Mouse (Mus musculus) ovary, postnatal 10 days (tissue): Measurements from ENCODE around the gene Tns4.

ENCODE experiments used
- DNase-seq: peaks from one replicate; pipeline ENCODE4 v3.0.0; 2022; ENCODE audit warnings: low spot score

Gene Tns4

GRCm38 (mm10) chr11:99091666-99092065 is 2.6 kb upstream of the Tns4 start:
- DNase-seq, result no peak

GRCm38 (mm10) chr11:99090391-99090790 is 1.3 kb upstream of the Tns4 start:
- DNase-seq, result no peak

- DNase-seq, result no peak
Observed at GRCm38 (mm10) chr11:99088486-99088885, 620 bp downstream of the Tns4 start.

DNA sequence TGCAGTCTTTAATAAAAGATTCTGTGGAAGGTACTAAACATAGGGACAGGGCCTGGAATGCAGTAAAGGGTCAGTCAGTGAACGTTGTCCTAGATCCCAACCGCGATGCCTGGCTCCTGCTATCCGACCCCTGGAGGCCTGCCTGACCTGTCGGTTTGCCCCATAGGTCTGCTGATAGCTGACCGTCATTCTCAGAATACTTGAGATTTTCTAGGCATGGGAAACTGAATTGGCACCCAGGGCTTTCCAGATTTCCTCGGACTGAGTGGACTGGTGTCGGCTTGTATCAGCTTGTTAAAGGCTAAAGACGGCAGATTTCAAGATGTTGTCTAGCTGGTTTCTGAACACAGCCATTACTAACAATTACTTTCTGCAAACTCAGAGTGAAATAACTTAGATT is 4.7 kb downstream of the Tns4 start:
- DNase-seq, result no peak

DNA sequence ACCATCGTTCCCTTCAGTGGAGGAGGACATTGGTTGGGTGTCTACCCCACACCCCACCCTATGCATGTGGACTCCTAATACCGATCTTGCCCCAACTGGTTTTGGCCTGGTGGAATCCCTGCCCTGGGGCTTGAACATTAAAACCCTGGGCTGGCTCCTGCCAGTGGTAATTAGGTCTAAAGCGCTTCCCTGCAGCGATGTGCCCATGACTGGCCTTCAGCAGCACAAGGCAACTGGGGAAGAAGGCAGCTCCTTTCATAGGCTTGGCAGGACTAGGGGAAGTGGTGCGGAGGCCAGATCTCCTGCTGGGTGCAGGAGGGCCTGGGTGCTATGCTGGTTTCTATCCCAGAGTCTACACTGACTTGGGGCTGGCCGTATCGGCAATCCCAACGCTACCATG is 5.6 kb downstream of the Tns4 start:
- no peak for DNase-seq

- no peak for DNase-seq
Observed at GRCm38 (mm10) chr11:99082098-99082497, 7.0 kb downstream of the Tns4 start.

- DNase-seq, result no peak
Observed at GRCm38 (mm10) chr11:99081566-99081965, 7.5 kb downstream of the Tns4 start.

DNA sequence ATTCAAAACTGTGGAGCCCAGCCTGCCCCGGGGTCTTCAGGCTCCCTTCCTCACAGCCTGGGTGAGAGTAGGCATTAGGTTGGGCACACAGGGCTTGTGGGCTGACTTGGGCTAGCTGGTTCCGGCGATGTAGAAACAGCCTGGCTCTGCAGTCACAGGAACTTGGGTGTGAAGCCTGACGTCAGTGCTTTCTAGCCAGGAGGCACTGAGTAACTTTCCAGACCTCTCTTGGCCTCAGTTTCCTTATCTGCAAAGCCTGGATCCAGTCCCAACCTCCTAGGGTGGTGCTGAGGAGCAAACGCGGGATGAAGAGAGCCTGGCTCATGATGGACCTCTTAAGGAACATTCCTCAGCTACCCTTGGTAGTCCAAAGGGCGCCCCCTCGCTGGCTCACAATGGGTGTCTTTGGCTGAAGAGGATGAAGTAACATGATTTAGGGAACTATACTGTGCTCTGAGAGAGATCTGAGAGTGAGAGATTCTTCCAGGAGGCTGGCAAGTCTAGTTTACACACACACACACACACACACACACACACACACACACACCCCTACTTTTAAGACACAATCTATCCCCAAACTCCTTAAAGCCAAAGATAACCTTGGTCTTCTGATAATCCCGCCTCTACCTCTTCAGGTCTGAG is 8.1 kb downstream of the Tns4 start:
- no peak for DNase-seq

DNA sequence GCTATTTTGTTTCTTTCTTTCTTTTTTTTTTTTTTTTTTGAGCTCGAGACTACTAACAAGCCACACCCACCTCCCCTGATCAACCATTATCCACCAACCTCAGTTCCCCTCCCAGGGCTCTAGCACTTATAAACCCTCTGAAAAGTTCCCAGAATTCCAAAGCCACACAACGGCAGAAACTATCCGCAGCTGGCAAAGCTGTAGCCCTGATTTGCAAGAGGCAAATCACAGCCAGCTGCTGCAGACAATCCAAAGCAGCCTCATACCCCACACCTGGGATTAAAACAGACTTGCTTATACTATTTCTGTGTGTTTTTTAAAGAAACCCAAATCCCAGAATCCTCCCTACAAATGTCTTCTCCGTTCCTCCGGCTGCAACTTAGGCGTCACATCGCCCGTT is 11.2 kb downstream of the Tns4 start:
- no peak for DNase-seq

DNA sequence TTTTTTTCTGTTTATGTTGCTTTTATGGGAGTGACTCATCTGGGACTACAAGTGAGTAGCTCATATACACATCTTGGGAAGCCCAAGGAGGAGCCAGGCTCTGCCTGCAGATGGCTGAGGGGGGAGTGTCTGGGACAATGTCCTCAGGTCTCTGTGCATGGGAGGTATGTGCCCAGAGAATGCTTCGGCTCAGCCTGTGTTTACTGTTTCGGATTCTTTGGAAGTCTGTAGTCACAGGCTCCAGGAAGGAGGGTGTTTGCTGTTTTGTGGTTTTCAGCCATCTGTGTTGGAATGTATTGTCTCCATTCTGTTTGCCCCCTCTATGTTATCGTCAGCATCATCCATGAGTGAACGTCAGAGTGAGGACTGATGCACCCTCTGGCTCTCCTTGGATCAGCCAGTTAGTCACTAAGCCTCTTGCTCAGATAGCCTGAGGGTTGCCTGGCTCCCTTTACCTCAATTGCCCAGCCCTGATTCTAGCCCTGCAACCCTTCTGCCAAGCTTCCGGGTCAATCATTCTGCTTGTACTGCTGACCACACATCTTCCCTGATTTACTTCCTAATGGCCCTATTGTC is 12.3 kb downstream of the Tns4 start:
- no peak for DNase-seq

DNA sequence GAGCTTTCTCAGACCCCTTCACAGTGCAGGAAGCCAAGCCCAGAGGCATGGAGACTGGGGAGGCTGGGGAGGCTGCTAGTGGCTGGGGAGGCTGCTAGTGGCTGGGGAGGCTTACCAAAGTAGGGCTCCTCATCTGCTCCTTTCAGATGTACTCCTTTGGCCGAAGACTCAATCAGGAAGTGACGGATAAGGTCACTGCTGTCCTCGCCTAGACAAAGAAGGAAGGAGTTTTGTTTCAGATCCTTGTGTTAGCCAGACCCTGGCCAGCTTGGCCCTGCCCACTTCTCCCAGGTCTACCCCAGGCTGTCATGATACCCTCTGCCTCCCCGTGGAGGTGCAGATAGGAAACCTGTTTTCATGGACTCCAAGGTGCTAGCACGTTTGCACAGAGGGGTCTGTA is 15.3 kb downstream of the Tns4 start:
- no peak for DNase-seq

GRCm38 (mm10) chr11:99071866-99072265 is 17.2 kb downstream of the Tns4 start:
- no peak for DNase-seq

GRCm38 (mm10) chr11:99068455-99068854 is 20.7 kb downstream of the Tns4 start:
- no peak for DNase-seq

GRCm38 (mm10) chr11:99067591-99067990 is 21.5 kb downstream of the Tns4 start:
- no peak for DNase-seq

DNA sequence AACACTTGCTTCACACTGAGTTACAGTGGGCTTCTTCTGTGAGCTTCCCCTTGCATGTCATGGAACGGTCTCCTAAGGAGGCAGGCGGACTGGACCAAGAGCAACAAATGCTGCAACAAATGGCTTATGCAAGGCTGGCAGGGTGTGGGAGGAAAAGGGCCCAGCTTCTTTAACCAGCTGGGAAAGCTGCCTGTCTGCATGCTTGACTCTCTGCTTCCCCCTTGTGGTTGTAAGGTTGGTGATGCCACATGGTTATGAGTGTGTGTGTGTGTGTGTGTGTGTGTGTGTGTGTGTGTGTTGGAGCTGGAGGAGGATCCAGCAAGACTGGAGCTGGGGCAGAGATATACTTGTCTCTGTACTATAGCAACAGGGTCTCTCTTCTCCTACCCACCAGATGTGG is 23.1 kb downstream of the Tns4 start:
- no peak for DNase-seq

- no peak for DNase-seq
Observed at GRCm38 (mm10) chr11:99065353-99065752, 23.8 kb downstream of the Tns4 start.

DNA sequence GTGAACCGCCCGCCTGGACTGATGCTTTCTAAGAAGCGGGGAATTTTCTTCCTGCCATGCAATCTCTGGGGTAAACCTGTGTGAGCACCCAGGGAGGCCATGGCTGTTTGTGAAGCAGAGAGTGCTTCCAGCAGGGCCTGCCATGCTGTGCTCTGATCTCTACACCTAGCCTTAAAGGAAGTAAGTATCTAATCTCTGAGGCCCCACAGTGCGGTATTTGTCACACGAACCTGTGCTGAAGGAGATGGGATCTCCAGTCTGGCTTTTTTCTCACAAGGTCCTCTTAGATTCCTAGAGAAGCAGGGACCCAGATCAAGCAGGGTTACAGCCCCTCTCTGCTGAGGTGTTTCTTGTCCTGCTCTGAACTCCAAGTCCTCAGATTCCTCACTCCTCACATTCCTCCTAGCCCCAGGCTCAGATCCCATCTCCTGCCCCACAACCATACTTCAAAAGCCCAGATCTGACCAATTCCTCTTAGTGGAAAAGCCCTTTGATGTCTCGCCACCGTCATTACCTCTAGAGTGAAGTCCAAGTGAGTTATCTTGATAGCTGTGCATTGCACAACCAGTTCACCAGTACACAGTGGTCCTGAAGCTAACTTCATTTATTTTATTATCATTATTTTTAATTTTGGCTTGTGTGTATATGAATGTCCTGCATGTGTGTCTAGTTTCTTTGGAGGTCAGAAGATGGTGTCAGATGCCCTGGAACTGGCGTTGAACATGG is 25.5 kb downstream of the Tns4 start:
- no peak for DNase-seq

- DNase-seq, result no peak
Observed at GRCm38 (mm10) chr11:99062661-99063060, 26.4 kb downstream of the Tns4 start.

GRCm38 (mm10) chr11:99060435-99060834 is 28.7 kb downstream of the Tns4 start:
- DNase-seq, result no peak

DNA sequence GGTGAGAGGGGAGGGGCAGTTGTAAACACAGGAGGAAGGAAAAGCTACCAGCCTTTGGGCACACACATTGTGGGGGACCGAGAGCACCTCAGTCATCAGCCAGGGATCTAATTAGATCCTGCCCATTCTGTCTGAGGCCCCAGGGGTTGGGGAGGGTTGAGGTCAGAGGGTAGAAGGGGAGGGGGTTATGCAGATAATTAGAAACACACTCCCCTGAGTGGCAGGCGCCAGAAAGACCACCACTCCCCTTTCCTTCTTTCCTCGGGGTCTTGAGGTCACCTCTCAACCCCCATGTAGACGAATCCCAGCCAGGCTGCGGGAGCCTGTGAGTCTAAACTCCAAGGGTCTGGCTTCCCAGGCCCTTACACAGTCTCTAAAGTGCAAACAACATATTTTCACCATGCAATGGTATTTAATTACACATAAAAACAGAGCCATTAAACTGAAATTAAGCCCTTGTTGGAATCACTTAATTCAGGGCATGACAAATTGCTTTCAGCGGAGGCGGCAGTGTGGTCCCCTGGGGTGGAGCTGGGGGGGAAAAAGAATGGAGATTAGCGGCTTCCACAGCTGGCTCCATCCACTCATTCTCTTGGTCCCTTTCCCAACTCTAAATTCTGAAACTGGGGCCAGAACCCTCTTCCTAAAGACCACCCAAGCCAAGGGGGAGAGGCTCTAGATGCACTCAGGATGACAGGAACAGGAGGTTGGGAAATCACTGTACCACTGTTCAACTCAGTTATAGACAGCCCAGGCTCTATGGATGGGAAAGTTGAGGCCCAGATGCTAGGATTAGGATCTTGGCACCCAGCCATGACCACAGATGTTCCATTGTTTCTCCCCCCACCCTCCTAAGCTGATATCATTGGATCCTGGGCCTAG is 33.3 kb downstream of the Tns4 start:
- no peak for DNase-seq

- no peak for DNase-seq
Observed at GRCm38 (mm10) chr11:99055143-99055542, 34.0 kb downstream of the Tns4 start.

GRCm38 (mm10) chr11:99047643-99048042 is 41.5 kb downstream of the Tns4 start:
- no peak for DNase-seq

DNA sequence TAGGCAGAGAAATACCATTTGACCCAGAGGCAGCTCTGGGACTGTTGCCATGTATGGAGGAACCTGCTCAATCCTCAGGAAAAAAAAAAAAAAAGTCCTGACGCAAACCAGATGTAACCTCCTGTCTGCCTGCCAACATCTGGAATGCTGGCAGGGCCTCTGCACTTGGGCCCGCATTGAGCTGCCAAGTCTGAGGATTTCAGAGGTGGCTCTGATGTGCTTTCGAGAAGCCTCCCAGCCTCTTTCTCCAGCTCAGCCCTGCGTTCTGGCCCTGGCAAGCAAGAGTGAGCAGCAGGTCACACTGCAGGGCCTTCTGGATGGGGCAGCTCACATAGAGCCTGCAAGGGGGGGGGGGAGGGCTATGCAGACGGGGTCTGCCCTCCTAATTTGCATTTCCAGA is 42.0 kb downstream of the Tns4 start:
- no peak for DNase-seq
